Mouse (Mus musculus): ENCODE results near the gene Krt87.

The Krt87 gene

DNA sequence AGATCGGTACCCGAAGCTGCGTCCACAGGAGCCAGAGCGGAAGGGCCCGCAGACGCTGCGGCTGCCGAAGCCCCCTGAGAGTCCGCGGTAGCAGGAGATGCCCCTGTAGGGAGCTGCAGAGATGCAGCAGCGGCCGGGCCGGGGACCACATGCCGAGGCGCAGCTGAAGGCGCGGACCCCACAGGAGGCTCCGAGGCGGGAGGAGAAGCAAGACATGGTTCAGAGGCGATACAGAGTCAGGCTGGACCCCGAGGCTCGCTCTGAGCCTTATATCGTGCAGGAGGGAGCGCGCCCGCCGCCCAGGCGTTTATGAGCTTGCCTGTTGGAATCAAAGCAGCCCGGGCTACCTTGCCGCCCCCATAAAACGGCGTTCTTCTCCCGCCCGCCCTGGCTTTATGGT lies at the start of gene Krt87:
TSS of gene Krt87 (minus strand) at position 250 of the 400 bp plus-strand sequence.
- DNase-seq, result no peak

- DNase-seq, result peak; percentile 59 to 60
Measured at GRCm38 (mm10) chr15:101485911-101486635, 47.5 kb upstream of the Krt87 start.

DNA sequence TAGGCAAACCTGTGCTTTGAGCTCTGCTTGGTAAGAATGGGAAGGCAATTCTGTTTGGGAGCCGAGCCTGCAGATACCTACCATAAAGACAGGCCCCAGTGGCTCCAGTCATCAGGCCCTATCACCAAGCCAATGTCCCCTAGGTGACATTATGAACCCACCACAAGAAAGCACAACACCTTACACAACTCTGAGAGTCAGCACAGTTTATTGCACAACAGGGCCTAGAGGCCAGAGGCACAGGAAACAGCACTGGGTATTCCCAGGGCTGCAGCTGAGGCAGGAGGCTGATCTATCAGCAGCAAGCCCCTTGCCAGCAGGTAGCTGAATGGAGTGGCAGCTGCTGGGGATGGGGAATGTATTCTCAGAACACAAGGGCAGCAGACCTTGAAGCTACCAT lies 46.3 kb upstream of the Krt87 start:
- no peak for DNase-seq

- no peak for DNase-seq
Measured at GRCm38 (mm10) chr15:101483646-101484045, 45.0 kb upstream of the Krt87 start.

GRCm38 (mm10) chr15:101482056-101482455 lies 43.5 kb upstream of the Krt87 start:
- no peak for DNase-seq

DNA sequence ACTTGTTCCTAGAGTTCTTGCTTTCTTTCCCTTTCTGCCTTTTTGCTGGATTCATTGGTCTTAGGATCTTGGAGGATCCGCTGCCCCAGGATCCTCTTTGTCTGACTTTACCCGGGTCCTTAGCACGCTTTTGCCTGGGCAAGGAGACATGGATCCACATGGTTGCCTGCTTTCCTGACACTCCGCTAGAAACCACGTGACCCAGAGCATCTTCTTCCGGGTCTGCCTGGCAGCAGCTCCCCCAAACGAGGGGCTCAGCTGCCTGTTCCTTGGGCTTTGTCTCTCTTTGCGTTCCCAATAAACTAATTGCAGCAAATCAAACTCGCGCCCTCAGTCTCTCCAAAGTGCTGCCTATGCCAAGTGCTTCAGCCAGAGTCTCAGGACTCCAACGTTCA lies 41.1 kb upstream of the Krt87 start:
- DNase-seq, result peak in 1 of 2 experiments; percentile 16

DNA sequence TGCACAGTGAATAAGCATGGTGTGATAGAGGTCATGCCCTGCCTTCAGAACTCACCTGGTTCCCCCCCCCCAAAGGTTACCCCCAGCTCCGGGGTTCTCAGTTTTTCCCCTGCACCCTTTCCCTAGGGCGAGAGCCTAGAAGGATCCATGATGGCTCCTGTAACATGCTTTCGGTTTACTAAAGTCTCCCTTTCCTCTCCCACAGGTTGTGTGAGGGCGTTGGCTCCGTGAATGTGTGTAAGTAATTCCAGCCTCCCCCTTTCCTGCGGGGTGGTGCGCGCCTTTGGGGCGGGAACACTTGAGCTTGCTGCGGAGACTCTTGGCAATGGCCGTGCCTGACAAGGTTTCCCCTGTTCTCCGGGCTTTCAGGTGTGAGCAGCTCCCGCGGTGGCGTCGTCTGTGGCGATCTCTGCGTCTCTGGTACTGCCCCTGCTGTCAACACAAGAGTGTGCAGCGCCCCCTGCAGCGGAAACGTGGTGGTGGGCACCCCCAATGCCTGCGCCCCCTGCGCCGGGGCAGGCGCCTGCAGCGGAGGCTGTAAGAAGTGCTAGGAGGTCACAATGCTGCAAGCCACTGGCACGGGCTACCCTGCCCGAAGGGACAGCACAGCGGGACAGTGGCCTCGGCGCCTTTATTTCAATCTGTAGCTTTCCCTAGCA lies 40.5 kb upstream of the Krt87 start:
- DNase-seq, result peak; percentile 76 to 81

DNA sequence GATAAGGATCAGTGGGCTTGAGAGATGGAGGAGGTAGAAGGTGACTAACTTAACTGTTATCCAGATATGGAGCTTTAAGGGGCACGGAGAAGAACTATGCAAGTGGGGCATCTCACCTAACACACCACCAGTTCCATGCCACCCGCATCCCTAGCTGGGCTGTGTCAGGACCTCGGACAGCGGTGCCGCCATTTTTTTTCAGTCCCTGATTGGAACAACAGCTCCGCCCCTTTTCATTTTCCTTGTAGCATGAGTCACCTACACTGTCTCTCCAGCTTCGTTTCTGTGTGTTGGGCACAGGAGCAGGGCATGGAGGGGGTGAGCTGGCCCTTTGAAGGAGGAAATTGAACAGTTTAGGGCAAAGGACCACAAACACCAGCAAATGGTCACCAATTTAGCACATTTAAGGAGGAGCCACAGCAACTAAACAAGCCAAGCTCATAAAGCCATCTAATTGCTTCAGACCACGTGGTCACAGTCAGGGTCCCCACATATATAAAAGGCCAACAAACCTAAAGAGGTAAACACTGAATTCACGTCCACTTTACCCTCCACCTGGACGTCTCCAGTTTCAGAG lies 34.4 kb upstream of the Krt87 start, which contains the start of gene Krt86:
TSS of gene Krt86 (plus strand) at position 527 of the 577 bp plus-strand sequence.
- DNase-seq, result no peak

- no peak for DNase-seq
Measured at GRCm38 (mm10) chr15:101469093-101469492, 30.5 kb upstream of the Krt87 start.

GRCm38 (mm10) chr15:101463651-101464050 lies 25.0 kb upstream of the Krt87 start, which contains the start of gene Krt81:
Gene Krt81 (minus strand): TSS chr15:101463751.
- no peak for DNase-seq

DNA sequence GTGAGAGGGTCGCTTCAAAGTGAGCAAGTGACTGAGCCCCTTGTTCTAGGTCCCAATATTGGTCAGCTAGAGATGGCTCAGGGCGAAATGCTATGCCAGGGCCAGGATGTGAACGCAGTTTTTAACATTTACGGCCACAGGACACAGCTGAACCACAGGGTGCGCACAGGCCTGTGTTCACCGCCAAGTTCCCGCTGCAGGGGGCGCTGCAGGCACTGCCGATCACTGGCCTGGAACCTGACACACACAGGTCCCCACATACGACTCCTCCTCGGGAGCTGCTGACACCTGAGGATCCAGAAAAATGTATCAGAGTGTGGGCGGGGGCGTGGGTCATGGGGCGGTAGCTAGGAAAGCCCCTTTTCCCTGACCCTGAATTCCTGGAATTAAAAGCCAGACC lies 20.7 kb upstream of the Krt87 start:
- DNase-seq, result peak; percentile 11 to 12

- no peak for DNase-seq
Measured at GRCm38 (mm10) chr15:101458361-101458930, 19.8 kb upstream of the Krt87 start.

DNA sequence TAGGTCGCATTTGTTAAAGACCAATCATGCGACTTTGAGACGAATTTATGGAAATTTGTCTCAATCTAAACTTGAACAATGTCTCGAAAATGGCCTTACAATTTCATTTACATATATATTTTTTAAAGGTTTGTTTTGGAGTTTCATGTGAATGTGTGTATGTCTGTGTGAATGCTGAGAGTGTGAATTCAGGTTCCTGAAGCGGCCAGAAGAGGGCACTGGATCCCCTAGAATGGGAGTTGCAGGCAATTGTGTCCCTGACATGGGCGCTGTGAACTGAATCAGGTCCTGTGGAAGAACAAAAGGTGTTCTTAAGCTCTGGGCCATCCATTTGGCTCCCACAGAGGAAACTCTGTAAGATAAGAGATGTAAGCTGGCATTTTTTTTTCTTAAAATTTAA lies 17.3 kb upstream of the Krt87 start:
- DNase-seq, result no peak

DNA sequence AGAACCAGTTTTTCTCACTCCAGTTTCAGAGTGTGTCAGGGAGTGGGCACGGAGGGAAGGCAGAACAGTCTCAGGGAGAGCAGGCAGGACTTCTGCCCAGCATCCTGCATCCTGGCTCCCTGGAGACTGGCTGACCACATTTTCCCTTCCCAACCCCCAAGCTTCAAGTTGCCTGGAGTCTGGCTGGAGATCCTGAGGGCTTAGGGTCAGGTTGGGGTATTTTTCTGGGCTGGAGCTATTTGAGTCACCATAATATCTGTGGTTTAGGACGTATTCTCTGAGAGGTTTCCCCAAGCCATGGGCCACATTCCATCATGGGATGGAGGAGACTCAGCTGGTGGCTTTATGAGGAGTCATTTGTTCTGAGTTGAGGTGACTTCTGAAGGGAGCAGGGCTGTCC lies 16.7 kb upstream of the Krt87 start:
- DNase-seq, result no peak

- no peak for DNase-seq
Measured at GRCm38 (mm10) chr15:101454774-101455173, 16.2 kb upstream of the Krt87 start.

DNA sequence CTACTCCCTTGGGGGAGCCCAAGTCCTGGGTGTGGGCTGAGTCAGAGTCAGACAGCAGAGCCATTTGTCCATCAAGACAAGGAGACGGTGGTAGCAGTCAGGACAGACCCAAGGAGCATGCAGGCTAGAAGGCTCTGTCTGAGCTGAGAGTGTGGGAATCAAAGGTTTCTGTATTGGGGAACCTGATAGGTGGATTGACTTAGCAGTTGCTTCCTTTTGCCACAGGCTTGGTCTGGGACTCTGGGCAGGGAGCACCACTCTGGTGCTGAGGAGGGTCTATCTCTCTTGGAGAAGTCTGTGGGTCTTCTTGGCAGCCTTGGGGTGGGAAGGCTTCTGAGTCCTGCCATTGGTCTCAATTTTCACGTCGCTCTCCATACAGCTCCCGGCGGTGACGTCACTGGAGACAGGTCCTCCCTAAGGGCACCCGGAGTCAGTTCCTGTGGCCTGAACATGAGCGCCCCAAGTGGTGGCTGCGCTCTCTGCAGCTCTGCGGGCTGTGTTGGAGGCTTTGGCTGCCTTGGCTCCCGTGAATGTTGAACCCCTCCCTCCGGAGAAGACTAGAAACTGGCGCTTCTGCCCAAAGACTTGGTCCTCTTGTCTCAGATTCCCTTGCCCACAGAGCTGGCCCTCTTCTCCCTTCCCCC lies 14.6 kb upstream of the Krt87 start:
- DNase-seq, result peak; percentile 63 to 64

- DNase-seq, result no peak
Measured at GRCm38 (mm10) chr15:101447444-101447843, 8.8 kb upstream of the Krt87 start, which contains the start of gene Krt88. Gene Krt88 (plus strand): TSS chr15:101447744.

DNA sequence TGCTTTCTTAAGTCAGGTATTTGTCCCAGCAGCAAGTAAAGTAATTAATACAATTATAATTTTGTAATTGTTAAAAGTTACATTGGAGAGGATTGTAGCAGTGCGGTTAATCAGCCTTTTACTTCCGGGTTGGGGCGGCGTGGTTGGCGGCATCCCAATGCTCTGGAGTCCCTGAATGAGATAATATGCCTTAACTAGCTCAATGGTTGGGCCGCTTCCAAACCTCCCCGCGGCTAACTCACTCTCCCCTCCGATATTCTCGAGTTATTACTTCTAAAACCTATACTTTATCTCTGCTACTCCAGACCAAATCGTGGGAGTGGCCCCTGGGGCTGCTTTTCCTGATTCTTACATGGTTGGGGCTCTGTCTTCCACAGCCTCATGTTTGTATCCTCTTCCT lies 8.0 kb upstream of the Krt87 start:
- DNase-seq, result no peak

DNA sequence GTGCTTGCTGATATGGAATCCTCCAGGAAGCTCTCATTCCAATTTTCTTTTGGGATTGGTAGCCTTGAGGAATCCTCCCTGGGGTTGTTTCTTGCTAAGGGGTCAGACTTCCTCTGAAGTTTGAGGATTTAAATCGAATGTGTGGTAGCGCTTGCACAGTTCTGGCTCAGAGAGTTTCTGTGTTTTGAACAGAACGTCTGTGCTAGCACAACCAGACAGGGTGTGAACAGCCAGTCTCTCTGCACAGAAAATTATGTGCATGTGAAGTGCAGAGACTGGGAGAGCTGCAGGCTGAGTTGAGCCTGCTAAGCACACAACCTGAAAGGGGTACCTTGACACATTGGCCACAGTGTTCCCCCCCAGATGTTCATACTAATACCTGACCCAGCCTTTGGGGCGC lies 2.2 kb upstream of the Krt87 start:
- DNase-seq, result no peak

GRCm38 (mm10) chr15:101436611-101437010 lies 2.0 kb downstream of the Krt87 start:
- no peak for DNase-seq

DNA sequence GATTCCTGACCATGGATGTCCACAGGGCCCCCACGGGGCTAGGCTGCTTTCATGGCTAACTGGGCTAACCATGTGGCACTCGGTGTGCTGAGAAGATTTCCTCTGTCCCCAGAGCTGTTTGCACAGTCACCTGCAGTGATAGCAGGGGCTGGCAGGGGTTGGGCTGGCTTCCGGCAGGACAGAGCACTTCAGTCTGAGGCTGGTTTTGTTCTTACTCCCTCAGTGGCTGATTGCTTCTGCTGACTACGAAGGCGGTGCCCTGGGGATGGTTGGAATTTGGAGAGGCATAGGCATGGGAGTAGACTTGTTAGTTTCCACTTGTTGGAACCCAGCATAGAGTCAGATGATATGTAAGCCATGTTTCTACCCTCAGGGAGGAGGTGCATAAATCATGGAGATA lies 13.7 kb downstream of the Krt87 start:
- DNase-seq, result no peak

DNA sequence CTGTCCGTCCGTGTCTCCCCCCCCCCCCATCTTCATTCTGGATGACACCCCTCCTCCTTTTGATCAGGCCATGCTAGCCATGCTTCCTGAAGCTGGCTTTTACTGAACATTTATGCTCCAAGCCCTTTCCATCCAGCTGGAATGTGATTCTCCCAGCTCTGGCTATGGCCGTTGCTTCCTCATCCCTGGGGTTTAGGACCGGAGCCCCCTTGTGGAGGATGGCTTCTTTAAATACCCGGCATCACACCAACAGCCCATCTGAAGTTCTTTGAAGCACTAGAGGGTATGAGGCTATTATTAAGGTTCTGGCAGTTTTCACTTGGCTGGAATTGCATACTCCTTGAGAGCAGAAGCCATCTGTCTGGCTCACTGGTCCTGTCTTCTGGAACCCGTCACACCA lies 17.7 kb downstream of the Krt87 start:
- no peak for DNase-seq

- DNase-seq, result no peak
Measured at GRCm38 (mm10) chr15:101418950-101419349, 19.7 kb downstream of the Krt87 start.
